Mouse (Mus musculus) thymus, adult 2 months (tissue): ENCODE measurements at regions not wholly inside any gene's neighbourhood (a gene's known extent, or its start where the extent isn't known, plus 50 kb on each side); places are given as distances from the start of the nearest gene placed in this dataset.

Source experiments
- CTCF ChIP-seq: fragments of 200-500 bp; IDR thresholded peaks from 2 replicates; pipeline ENCODE4 v1.5.1; 2012; ENCODE audit warnings: mild to moderate bottlenecking, control low read depth, low read length, moderate library complexity, borderline replicate concordance; ENCODE audit not compliant: control insufficient read depth, poor library complexity, insufficient read depth; ENCODE audit errors: extremely low read depth
- POLR2A ChIP-seq: fragments of 200-500 bp; IDR thresholded peaks from 2 replicates; pipeline ENCODE4 v1.6.1; 2012; ENCODE audit warnings: mild to moderate bottlenecking, low read length, control low read depth, moderate library complexity; ENCODE audit not compliant: control insufficient read depth, poor library complexity, insufficient read depth; ENCODE audit errors: extremely low read depth

DNA sequence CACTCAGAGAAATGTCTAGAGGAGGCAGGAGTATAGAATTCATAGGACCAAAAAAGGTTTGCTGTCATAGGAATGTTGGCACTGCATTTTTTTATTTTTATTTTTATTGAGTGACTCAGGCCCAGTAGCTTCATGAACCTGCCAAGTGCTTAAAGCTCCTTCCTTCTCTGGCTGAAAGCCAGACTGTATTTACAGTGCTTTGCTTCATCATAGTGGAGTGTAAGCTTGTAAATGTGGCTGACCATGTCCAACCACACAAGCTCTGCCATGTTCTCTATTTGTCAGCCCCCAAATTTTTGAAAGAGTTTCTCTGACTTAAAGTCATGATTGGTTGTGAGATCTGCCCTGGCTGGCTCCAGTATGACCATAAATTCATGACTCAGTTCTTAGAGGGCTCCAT lies 221.0 kb downstream of the Kif20b start:
- TF ChIP-seq POLR2A (no peak), CTCF (no peak)
